Mouse (Mus musculus) spleen, postnatal 36 days (tissue): ENCODE results near the gene Tmcc3.

ENCODE experiments used
- DNase-seq, 2 experiments: peaks; one replicate each; pipeline ENCODE4 v3.0.0; 2022; ENCODE audit warnings: low spot score in 2 of 2, mixed read lengths in 1 of 2

Tmcc3 gene

DNA sequence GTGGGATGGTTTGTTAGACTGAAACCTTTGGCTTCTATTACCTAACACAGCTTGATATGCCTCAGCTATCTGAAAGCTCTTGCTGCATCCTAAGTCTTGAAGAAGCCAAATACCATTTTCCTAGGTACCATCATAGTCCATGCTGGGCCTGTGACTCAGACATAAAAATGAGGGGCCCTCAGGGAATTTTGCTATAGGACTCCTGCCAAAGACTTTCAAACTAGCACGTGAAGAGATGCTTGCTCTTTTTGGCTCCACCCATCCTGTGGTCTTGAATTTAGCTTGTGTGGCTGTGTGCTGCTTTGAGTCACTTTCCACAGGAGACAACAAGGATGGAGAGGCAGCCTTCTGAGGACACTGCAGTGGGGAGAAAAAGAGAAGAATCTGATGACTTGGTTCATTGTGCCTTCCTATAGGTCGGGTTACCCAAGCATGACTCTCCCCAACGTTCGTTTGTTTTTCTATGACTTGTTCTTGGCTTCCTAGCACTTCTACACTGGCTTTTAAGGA is 319.1 kb downstream of the Tmcc3 start:
- no peak for DNase-seq

DNA sequence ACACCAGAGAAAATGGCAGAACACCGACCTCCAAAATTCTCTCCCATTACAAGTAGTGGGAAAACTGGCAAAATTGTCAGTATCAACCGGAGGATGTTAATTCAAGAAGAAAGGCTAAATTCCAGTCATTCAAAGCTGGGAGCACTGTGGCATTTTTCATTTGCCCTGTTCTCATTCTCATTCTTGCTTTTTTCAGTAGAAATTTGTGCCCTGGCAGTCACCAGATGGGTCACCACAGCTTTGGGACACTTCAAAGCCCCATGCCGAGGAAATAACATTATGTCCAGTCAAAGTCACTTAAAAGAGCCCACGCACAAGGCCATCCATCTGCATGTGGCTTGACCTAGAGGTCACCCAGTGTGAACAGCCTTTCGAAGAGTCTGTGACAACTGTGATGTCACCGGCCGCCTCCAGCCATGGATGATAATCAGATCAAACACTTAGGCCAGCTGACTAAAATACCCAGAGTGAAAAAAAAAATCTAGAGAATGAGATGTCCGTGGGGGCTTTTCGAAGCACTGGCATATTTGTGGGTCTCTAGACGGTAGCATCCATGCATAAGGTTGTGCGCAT is 319.9 kb downstream of the Tmcc3 start:
- DNase-seq = no peak

DNA sequence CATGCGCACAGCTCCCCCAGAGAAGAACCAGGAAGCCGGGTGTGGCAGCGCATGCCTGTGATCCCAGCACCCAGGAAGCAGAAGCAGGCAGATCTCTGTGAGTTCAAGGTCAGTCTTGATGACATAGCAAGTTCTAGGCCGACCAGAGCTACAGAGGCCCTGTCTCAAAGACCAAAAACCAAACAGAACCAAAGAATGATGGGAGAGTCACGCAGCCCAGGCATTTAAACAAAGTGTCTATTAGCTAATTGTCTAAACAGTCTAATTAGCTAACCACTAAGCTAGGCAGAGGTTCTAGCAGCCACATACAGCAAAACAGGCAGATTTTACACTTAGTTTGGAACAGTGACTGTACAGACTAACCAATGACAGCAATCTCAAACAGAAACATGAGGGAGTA is 320.5 kb downstream of the Tmcc3 start:
- DNase-seq = no peak

DNA sequence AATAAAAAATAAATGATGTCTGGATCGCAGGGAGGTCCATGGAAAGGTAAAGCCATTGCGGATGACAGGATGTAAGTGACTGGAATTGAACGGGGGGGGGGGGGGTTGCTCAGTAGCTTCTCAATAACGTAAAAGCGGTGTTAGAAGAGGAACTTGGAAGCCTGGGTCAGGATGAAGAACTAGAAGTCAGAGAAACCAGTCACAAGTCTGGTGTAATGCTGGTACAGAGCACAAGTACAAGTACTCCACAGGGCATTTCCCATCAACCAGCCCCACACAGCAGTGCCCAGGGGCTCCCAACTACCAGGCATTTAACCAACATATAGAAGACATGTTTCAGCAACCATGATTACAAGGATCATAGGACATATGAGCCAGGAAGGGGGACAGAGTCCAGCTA is 326.9 kb downstream of the Tmcc3 start:
- no peak for DNase-seq

DNA sequence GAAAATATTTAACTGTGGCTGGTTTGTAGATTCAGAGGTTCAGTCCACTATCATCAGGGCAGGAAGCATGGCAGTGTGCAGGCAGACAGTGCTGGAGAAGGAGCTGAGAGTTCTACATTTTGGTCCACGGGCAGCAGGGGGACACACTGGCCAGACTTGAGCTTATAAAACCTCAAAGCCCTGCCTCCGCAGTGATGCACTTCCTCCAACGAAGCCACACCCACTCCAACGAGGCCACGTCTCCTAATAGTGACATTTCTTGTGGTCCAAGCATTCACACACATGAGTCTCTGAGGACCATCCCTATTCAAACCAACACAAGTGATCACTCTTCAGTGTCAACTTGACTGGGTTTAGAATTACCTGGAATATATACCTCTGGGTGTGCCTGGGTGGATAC is 327.5 kb downstream of the Tmcc3 start:
- no peak for DNase-seq

DNA sequence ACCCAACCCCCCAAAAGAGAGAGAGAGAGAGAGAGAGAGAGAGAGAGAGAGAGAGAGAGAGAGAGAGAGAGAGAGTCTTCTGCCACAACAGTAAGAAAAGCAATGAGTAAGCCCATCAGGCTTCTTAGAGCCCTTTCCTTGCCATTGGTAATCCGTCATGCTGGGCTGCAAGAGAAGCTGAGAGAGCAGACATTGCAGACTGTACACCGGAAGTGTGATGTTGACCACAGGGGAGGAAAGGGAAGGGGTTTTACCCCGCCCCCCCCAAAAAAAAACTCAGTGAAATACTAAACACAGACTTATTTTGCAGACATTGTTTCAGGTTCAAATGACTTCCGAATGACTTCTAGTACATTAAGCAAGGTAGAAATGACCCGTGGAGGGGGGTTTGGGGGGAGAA is 328.3 kb downstream of the Tmcc3 start:
- no peak for DNase-seq
